Mouse (Mus musculus): ENCODE results near the gene Tmem174. TPM values are rescaled to one million over a fixed set of nuclear protein-coding genes. Genes with fewer than 3 reads are reported as not detected.

The Tmem174 gene
- total RNA-seq, 2 experiments from 2014 or later: 0.23 TPM; not detected in 1

DNA sequence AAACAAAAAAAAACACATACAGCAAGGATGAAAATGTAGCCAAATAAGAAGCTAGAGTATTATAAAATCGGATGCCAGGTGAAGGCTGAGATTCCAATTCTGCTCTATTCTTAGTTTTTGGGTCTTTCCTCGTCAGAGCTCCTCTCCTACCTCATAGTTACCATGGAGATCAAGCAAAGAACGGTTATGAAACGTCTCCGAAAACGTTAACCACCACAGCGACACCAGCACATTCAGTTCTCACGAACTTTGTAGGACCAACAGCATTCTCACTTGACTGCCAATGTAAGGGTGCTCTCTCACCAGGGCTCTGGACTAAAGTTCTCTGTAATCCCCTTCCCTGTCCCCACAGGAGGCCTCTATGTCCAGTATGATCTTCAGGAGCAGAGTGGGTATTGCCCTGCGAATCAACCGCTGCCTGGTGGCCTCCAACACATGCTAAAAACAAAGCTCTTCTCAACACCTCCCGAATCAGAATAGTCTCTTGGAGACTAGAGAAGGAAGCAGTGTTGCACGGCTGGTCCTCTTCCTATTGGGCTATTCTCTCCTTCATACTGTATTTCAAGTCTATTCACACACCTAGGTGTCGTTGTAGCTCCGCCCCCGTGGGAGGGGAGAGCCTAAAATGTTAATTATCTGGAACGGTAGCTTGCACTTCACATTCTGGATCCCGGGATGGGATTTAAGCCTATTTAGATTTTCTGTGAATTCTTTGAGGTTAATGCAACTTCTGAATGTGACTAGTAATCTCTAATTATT is 50.2 kb downstream of the Tmem174 start:
- no peak for DNase-seq (ENCODE audit: low spot score in 2 of 2)

Other genes starting within 250 kb of the Tmem174 start
- gene Gm10320, start 145.4 kb downstream of the Tmem174 start, total RNA-seq (2021): not detected
- under 1 TPM; 0.80 to 0.86 TPM for gene Tmem171, start 57.4 kb upstream of the Tmem174 start, total RNA-seq (2021)
- 10 to 100 TPM; 34.4 to 43.2 TPM for gene Fcho2, start 178.0 kb upstream of the Tmem174 start, total RNA-seq (2021)

Measured in adrenal gland, adult 18-20 months (tissue).